Mouse (Mus musculus): ENCODE measurements around the gene Cap2.

GRCm38 (mm10) chr13:46514484-46514883, 12.8 kb downstream of the Cap2 start:
- TF ChIP-seq CTCF (conservative IDR thresholded peaks at IDR 0.05; ENCODE audit: low read length) (no peak), POU5F1 (IDR thresholded peaks at IDR 0.05; ENCODE audit: borderline replicate concordance, low read length) (no peak), NANOG (IDR thresholded peaks at IDR 0.05; ENCODE audit: borderline replicate concordance, low read length) (no peak)

Data from E14TG2a.4 (cell line).